Mouse (Mus musculus) forebrain, postnatal 0 days (tissue): ENCODE measurements around the gene Klhl33. TPM values are rescaled to one million over a fixed set of nuclear protein-coding genes. Genes with fewer than 3 reads are reported as not detected.
"Not testable (repeated sequence)": the region's sequence is repeated elsewhere in the genome, so short reads cannot be mapped to it uniquely, and the experiment has no call there.

Experiments
- ATAC-seq: fragments of 200-750 bp; cut with Nextera tagmentation; 2 replicates; pipeline ENCODE4 v1.8.0; 2017; ENCODE audit warnings: mild to moderate bottlenecking, moderate library complexity
- DNase-seq: peaks from one replicate; pipeline ENCODE4 v3.0.0-alpha.2; 2015
- H3K27ac ChIP-seq: fragments of 300-500 bp; sonication (generic); 2 replicates; pipeline ENCODE4 v1.5.1; 2014; ENCODE audit warnings: low read depth, mild to moderate bottlenecking, antibody characterized with exemption, low read length, moderate library complexity, mixed read lengths
- H3K27me3 ChIP-seq: fragments of 300-500 bp; sonication (generic); 2 replicates; pipeline ENCODE4 v1.6.1; 2014; ENCODE audit warnings: mild to moderate bottlenecking, low read length, mixed read lengths; ENCODE audit not compliant: insufficient read depth
- H3K36me3 ChIP-seq: fragments of 300-500 bp; sonication (generic); 2 replicates; pipeline ENCODE4 v1.6.1; 2014; ENCODE audit warnings: mild to moderate bottlenecking, moderate library complexity; ENCODE audit not compliant: insufficient read depth
- H3K4me1 ChIP-seq: fragments of 300-500 bp; sonication (generic); 2 replicates; pipeline ENCODE4 v1.6.1; 2014; ENCODE audit warnings: antibody characterized with exemption; ENCODE audit not compliant: insufficient read depth
- H3K4me2 ChIP-seq: fragments of 300-500 bp; sonication (generic); 2 replicates; pipeline ENCODE4 v1.6.1; 2014; ENCODE audit warnings: low read depth, mild to moderate bottlenecking, moderate library complexity
- H3K4me3 ChIP-seq: fragments of 300-500 bp; sonication (generic); 2 replicates; pipeline ENCODE4 v1.5.1; 2014; ENCODE audit warnings: low read depth, low read length, mixed read lengths
- H3K9ac ChIP-seq: fragments of 300-500 bp; sonication (generic); 2 replicates; pipeline ENCODE4 v1.6.1; 2014; ENCODE audit warnings: mild to moderate bottlenecking
- H3K9me3 ChIP-seq: fragments of 300-500 bp; sonication (generic); 2 replicates; pipeline ENCODE4 v1.6.1; 2016; ENCODE audit warnings: low read length
- CTCF ChIP-seq: sonication (generic); IDR thresholded peaks from 2 replicates; pipeline ENCODE4 v1.5.1; 2016; ENCODE audit warnings: antibody characterized with exemption, control low read depth, low read depth
- WGBS: fragments of 180-500 bp; shearing (Covaris S2); extraction: QIAGEN DNeasy Blood & Tissue Kit; methylation state at CpG from one replicate; pipeline ENCODE4 v1.1.7; 2014; 5-methylcytosine and 5-hydroxymethylcytosine counted together
- polyA plus RNA-seq: library from polyadenylated mRNA; unstranded; fragments of >200 nt; fragmentation: Nextera tagmentation; extraction: Ambion mirVana; gene quantifications from 2 replicates; pipeline ENCODE4 v1.2.1, GENCODE M21; 2015
- total RNA-seq: library from RNA; depleted of rRNA; stranded (reverse); fragments of >200 nt; gene quantifications from 2 replicates; pipeline ENCODE4 v1.2.3, GENCODE M21; 2014

Gene Klhl33
- total and polyA plus RNA-seq, 2 experiments from 2014 or later = 0.80 to 2.8 TPM

- Histone ChIP-seq H3K36me3 (peaks cover 27% of the 10 kb centered on the region), H3K9ac (peak overlapping the region; percentile 62), H3K4me1 (peaks cover 20% of the 10 kb centered on the region), H3K4me3 (peak overlapping the region; percentile 70), H3K4me2 (peak overlapping the region; percentile 84), H3K9me3 (no peaks in the 10 kb centered on the region), H3K27me3 (no peaks in the 10 kb centered on the region), H3K27ac (peak overlapping the region; percentile 83)
- DNase-seq = no peak
- WGBS = 2% methylated on average over 38 of the region's 38 CpGs
- ATAC-seq = peak; percentile 52
- no peak for TF ChIP-seq CTCF
Observed at GRCm38 (mm10) chr14:50925111-50925920, 28.0 kb upstream of the Klhl33 start.

DNA sequence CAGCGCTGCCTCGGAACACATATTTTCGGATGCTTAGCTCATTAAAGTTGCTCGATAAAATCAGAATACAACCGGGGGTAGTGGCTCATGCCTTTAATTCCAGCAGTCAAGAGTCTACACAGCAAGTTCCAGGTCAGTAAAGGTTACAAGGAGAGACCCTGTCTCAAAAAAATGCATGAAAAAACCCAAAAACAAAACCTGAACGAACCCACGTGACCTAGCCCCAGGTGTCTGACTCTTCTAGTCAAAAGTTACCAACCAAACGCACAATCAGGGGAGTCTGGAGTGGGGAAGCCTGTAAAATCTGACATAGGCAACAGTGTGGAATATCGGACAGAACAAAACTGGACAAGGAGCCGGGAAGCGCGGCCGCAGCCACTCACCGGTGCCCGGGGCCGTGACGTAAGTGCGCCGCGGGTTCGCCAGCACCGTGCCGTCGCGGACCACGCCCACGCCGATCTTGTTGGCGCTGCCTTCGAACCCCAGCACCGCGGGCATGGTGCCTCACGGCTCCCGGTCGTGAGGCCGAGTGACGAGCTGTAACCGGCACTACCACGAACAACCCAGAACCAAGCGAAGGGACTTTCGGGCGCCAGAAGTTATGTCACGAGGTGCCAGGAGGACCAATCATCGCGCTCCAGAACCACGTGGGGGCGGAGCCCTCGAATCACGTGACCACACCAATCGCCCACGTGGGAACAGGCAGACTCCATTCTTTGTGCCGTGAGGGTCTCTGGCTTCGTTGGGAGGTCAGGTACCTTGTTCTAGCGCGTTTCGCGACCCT is 27.2 kb upstream of the Klhl33 start, which contains the start of the genes Osgep and Apex1:
TSS of gene Osgep (minus strand) at position 613 of the 784 bp plus-strand sequence.
TSS of gene Apex1 (plus strand) at position 688 of the 784 bp plus-strand sequence.
- under 1% methylated on average over 57 of the region's 57 CpGs for WGBS
- Histone ChIP-seq H3K36me3 (peaks cover 27% of the 10 kb centered on the region), H3K27ac (peak within 1 kb of the TSS; percentile 83), H3K27me3 (no peaks in the 10 kb centered on the region), H3K9ac (peak within 1 kb of the TSS; percentile 62), H3K9me3 (no peaks in the 10 kb centered on the region), H3K4me2 (peak within 1 kb of the TSS; percentile 84), H3K4me1 (peaks cover 15% of the 10 kb centered on the region), H3K4me3 (peak within 1 kb of the TSS; percentile 70)
- ATAC-seq (peak; percentile 97), DNase-seq (peak; percentile 99)
- 0 out of 2 replicates have a peak, but pooled peaks have one; percentile 4 for TF ChIP-seq CTCF

DNA sequence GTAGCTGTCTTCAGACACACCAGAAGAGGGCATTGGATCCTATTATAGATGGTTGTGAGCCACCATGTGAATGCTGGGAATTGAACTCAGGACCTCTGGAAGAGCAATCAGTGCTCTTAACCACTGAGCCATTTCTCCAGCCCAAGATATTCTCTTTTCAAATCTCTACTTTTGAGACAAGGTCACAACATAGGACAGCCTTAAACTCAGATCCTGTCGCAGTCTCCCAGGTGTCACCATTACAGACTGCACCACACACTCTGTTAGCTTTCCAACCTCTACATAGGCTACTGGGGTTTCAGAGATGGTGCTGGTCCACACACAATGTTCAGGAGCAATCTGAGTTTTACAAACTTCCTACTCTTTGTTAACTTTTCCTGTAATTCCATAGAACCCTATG is 26.1 kb upstream of the Klhl33 start:
- Histone ChIP-seq H3K4me3 (peak overlapping the region; percentile 70; the same call in 1 of the 2 replicates), H3K4me2 (peak overlapping the region; percentile 84), H3K36me3 (peaks cover 30% of the 10 kb centered on the region), H3K4me1 (peaks cover 12% of the 10 kb centered on the region; the same call in 1 of the 2 replicates), H3K9ac (0 out of 2 replicates have a peak overlapping the region, but pooled peaks have one; percentile 62)
- H3K27ac ChIP-seq, H3K9me3 ChIP-seq, ATAC-seq, H3K27me3 ChIP-seq, DNase-seq: not testable (repeated sequence)
- 71% methylated on average over 1 of the region's 1 CpGs for WGBS

- Histone ChIP-seq H3K27ac (no peak overlapping the region), H3K9me3 (no peaks in the 10 kb centered on the region), H3K27me3 (no peaks in the 10 kb centered on the region), H3K9ac (no peak overlapping the region), H3K4me1 (no peaks in the 10 kb centered on the region), H3K4me3 (no peak overlapping the region), H3K4me2 (no peak overlapping the region), H3K36me3 (peaks cover 34% of the 10 kb centered on the region)
- 54% methylated on average over 3 of the region's 3 CpGs for WGBS
- no peak for DNase-seq
- no peak for TF ChIP-seq CTCF
- ATAC-seq = no peak
Observed at GRCm38 (mm10) chr14:50911356-50911755, 14.0 kb upstream of the Klhl33 start.

DNA sequence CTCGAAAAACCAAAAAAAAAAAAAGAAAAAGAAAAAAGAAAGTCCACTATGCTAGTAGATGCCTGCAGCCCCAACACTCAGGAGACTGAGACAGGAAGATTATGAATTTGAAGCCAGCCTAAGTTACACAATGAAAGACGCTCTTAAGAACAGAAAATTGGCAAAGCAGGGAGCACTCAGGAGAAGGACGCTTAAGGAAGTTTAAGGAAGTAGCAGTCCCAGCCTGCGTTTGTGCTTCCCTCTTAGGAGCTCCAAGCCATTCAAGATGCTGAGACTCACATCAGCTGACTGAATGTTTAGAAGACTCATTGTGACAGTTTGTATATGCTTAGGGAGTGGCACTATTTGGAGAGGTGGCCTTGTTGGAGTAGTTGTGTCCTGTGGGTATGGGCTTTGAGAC is 10.8 kb upstream of the Klhl33 start:
- Histone ChIP-seq H3K27me3 (no peaks in the 10 kb centered on the region), H3K27ac (no peak overlapping the region), H3K9ac (no peak overlapping the region), H3K36me3 (peaks cover 8% of the 10 kb centered on the region; the same call in 1 of the 2 replicates), H3K4me1 (no peaks in the 10 kb centered on the region), H3K4me2 (no peak overlapping the region), H3K9me3 (no peaks in the 10 kb centered on the region), H3K4me3 (no peak overlapping the region)
- 83% methylated on average over 4 of the region's 4 CpGs for WGBS
- TF ChIP-seq CTCF = no peak
- DNase-seq (no peak), ATAC-seq (no peak)

- not testable (repeated sequence) for DNase-seq, ATAC-seq, H3K9ac ChIP-seq, H3K27ac ChIP-seq, H3K9me3 ChIP-seq, H3K4me2 ChIP-seq, H3K36me3 ChIP-seq, H3K4me1 ChIP-seq, H3K4me3 ChIP-seq, H3K27me3 ChIP-seq
Observed at GRCm38 (mm10) chr14:50905327-50905726, 8.0 kb upstream of the Klhl33 start.

- ATAC-seq (no peak), DNase-seq (no peak)
- no peak overlapping the region for H3K9ac ChIP-seq
- H3K27me3 ChIP-seq = no peaks in the 10 kb centered on the region
- no peak overlapping the region for H3K4me3 ChIP-seq
- H3K9me3 ChIP-seq = no peaks in the 10 kb centered on the region
- WGBS = 86% methylated on average over 4 of the region's 4 CpGs
- no peak overlapping the region for H3K27ac ChIP-seq
- no peaks in the 10 kb centered on the region for H3K36me3 ChIP-seq
- no peaks in the 10 kb centered on the region for H3K4me1 ChIP-seq
- no peak for TF ChIP-seq CTCF
- H3K4me2 ChIP-seq = no peak overlapping the region
Observed at GRCm38 (mm10) chr14:50904828-50905129, 7.5 kb upstream of the Klhl33 start.
